25 mouse cellular contexts compared by ENCODE assay signal in the genomic region with DNA sequence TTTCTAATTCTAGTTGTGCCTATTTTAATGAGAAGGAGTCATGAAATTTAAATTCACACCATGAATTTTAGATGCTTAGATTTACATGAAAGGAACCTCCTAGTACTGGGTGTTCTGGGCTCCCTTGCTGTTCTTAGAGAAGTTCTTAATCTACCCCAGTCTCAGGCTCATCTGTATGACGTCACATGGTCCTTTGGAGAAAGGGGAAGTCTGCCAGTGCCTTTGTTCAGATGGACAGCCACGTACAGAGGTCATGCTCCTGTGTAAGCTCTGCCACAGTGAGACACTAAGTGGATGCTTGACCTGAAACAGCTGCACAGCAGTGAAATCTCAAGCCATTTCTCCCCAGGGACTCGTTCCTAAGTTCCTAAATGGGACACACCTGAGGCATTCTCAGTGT. TPM values are rescaled to one million over a fixed set of nuclear protein-coding genes. Genes with fewer than 3 reads are reported as not detected.
DNase-seq lines count a peak whose midpoint lies in the region; ATAC-seq and TF ChIP-seq lines count a peak whose summit lies in the region.
"Had no signal": no experiment of that assay in that cellular context is flagged by ENCODE, and none has a peak within 500 bp of the region (broad histone marks: within the 10 kb centered on the region; RNA-seq: fewer than 3 reads in every experiment).

No protein-coding gene starts in this region.

- DNase-seq in lung, postnatal 0 days (ENCODE audit: low spot score), result peak; percentile 17
- DNase-seq in lung, postnatal 10 days, result no peak
- DNase-seq in G1E (ENCODE audit: low spot score), result peak; percentile 13
- peak; percentile 46 for DNase-seq in splenic B cell, adult 2 months (ENCODE audit: low read depth, low spot score)
- no peak for DNase-seq in right cerebral cortex, postnatal 36 days (ENCODE audit: low spot score in 2 of 2)
- DNase-seq: adrenal gland, adult 2 months; cerebellum, adult 9-11 months; heart, postnatal 14 days; kidney, adult 9 months; kidney, postnatal 4 days; layer of hippocampus, postnatal 36 days; left cerebral cortex, postnatal 4 days; liver; right cerebral cortex, postnatal 4 days; thymus, postnatal 14 days had no signal

- no peak overlapping the region for H3K9ac ChIP-seq in lung, postnatal 0 days (replicated peaks; ENCODE audit: low read depth)
- H3K9ac ChIP-seq in hindbrain, embryonic 16.5 days (ENCODE audit: low read depth, low read length), result no peak overlapping the region
- H3K9ac ChIP-seq: heart, embryonic 12.5 days; hindbrain, embryonic 14.5 days; intestine, embryonic 15.5 days had no signal

- H3K4me1 ChIP-seq in lung, postnatal 0 days (ENCODE audit: insufficient read depth, low read depth, low read length), result no peaks in the 10 kb centered on the region
- H3K4me1 ChIP-seq in G1E (ENCODE audit: insufficient read depth, low read depth, low read length), result peaks cover 16% of the 10 kb centered on the region
- H3K4me1 ChIP-seq in hindbrain, embryonic 16.5 days (ENCODE audit: control insufficient read depth, insufficient read depth, low read depth, low read length), result no peaks in the 10 kb centered on the region
- H3K4me1 ChIP-seq: embryonic facial prominence, embryonic 10.5 days; intestine, embryonic 15.5 days had no signal

- TF ChIP-seq CTCF in lung, postnatal 0 days (IDR thresholded peaks at IDR 0.05), result no peak
- no peak for TF ChIP-seq CTCF in G1E (IDR thresholded peaks at IDR 0.05; ENCODE audit: low read depth, low read length)

- no peak for ATAC-seq in lung, postnatal 0 days
- ATAC-seq in G1E (ENCODE audit: extremely low read depth, insufficient number of reproducible peaks, low FRiP score, poor library complexity, severe bottlenecking), result peak; percentile 85
- ATAC-seq in common myeloid progenitor, adult 5-6 weeks (replicated peaks; ENCODE audit: low read depth, poor library complexity, severe bottlenecking), result peak; percentile 95
- no peak for ATAC-seq in hindbrain, embryonic 16.5 days
- ATAC-seq: intestine, embryonic 15.5 days; midbrain, embryonic 16.5 days had no signal

- peaks cover 50% of the 10 kb centered on the region for H3K36me3 ChIP-seq in lung, postnatal 0 days (ENCODE audit: insufficient read depth, low read length)
- peaks cover 88% of the 10 kb centered on the region for H3K36me3 ChIP-seq in G1E (replicated peaks)
- H3K36me3 ChIP-seq in splenic B cell, adult 2 months (ENCODE audit: control insufficient read depth, insufficient read depth, low read length, poor library complexity, severe bottlenecking), result peaks cover 18% of the 10 kb centered on the region
- H3K36me3 ChIP-seq in hindbrain, embryonic 16.5 days (ENCODE audit: control insufficient read depth, insufficient read depth, low read length), result peaks cover 31% of the 10 kb centered on the region

- no peak overlapping the region for H3K27ac ChIP-seq in lung, postnatal 0 days (ENCODE audit: low read length)
- H3K27ac ChIP-seq in hindbrain, embryonic 16.5 days (ENCODE audit: low read depth, low read length), result no peak overlapping the region
- H3K27ac ChIP-seq: embryonic facial prominence, embryonic 10.5 days; hindbrain, embryonic 14.5 days; intestine, embryonic 15.5 days had no signal

- H3K4me3 ChIP-seq in lung, postnatal 0 days (ENCODE audit: low read depth, low read length), result no peak overlapping the region
- no peak overlapping the region for H3K4me3 ChIP-seq in G1E (ENCODE audit: low read depth, low read length)
- no peak overlapping the region for H3K4me3 ChIP-seq in hindbrain, embryonic 16.5 days (ENCODE audit: low read length)
- H3K4me3 ChIP-seq: embryonic facial prominence, embryonic 10.5 days; heart, embryonic 12.5 days; intestine, embryonic 15.5 days; megakaryocyte, embryonic 14.5 days had no signal

- no peaks in the 10 kb centered on the region for H3K27me3 ChIP-seq in lung, postnatal 0 days (replicated peaks; ENCODE audit: insufficient read depth, low read length)
- H3K27me3 ChIP-seq in G1E (ENCODE audit: insufficient read depth, low read length), result no peaks in the 10 kb centered on the region
- no peaks in the 10 kb centered on the region for H3K27me3 ChIP-seq in splenic B cell, adult 2 months (ENCODE audit: control insufficient read depth, insufficient read depth, low read length, poor library complexity, severe bottlenecking)
- H3K27me3 ChIP-seq in hindbrain, embryonic 16.5 days (replicated peaks; ENCODE audit: control insufficient read depth, insufficient read depth, low read length), result no peaks in the 10 kb centered on the region
- H3K27me3 ChIP-seq: heart, embryonic 12.5 days; intestine, embryonic 15.5 days; megakaryocyte, embryonic 14.5 days had no signal

- no peaks in the 10 kb centered on the region for H3K9me3 ChIP-seq in lung, postnatal 0 days (ENCODE audit: low read length)
- H3K9me3 ChIP-seq in G1E (replicated peaks), result no peaks in the 10 kb centered on the region
- H3K9me3 ChIP-seq in hindbrain, embryonic 16.5 days (ENCODE audit: control insufficient read depth, low read length), result no peaks in the 10 kb centered on the region
- H3K9me3 ChIP-seq: embryonic facial prominence, embryonic 10.5 days; heart, embryonic 12.5 days; intestine, embryonic 15.5 days; megakaryocyte, embryonic 14.5 days had no signal

- TF ChIP-seq EP300 in lung, postnatal 0 days (IDR thresholded peaks at IDR 0.05), result no peak

- 64% methylated on average over 3 of the region's 3 CpGs for WGBS in lung, postnatal 0 days
- 54% methylated on average over 3 of the region's 3 CpGs for WGBS in hindbrain, embryonic 16.5 days

- H3K4me2 ChIP-seq in lung, postnatal 0 days (replicated peaks; ENCODE audit: low read depth, low read length), result no peak overlapping the region
- no peak overlapping the region for H3K4me2 ChIP-seq in hindbrain, embryonic 16.5 days (ENCODE audit: low read length)
- H3K4me2 ChIP-seq: heart, embryonic 12.5 days; hindbrain, embryonic 14.5 days; intestine, embryonic 15.5 days had no signal

RNA-seq across cellular contexts. Expression of a gene that starts 4.8 kb away (rescaled TPM):
- not detected in 2 replicates for polyA plus RNA-seq in lung, postnatal 0 days (2015; fragmentation: Nextera tagmentation; extraction: Ambion mirVana)
- total RNA-seq in G1E (2014; fragmentation: Nextera tagmentation), result not detected in 2 replicates
- total RNA-seq in G1E (2017), result not detected in 2 replicates
- not detected in 2 replicates for polyA plus RNA-seq in G1E (2012)
- 1.1 TPM in 1 of 2 replicates, not detected in the other for total RNA-seq in common myeloid progenitor, adult 5-6 weeks (2017)
- 0.43 TPM in 1 of 2 replicates, not detected in the other for polyA plus RNA-seq in hindbrain, embryonic 16.5 days (2015; fragmentation: Nextera tagmentation; extraction: Ambion mirVana)
- total RNA-seq: adrenal gland, adult 2 months; gastrocnemius, adult 18-20 months; heart, postnatal 14 days; layer of hippocampus, postnatal 36 days; left cerebral cortex, postnatal 4 days had no signal
- polyA plus RNA-seq: adrenal gland, adult 2 months; embryonic facial prominence, embryonic 10.5 days; gonadal fat pad, adult 2 months; hindbrain, embryonic 14.5 days; intestine, embryonic 15.5 days had no signal

RNA-seq across cellular contexts. Expression of a gene that starts 16.2 kb away (rescaled TPM):
- polyA plus RNA-seq in lung, postnatal 0 days (2015; fragmentation: Nextera tagmentation; extraction: Ambion mirVana), result 37.1 and 39.0 TPM in 2 replicates
- 207 and 225 TPM in 2 replicates for total RNA-seq in G1E (2014; fragmentation: Nextera tagmentation)
- 255 and 274 TPM in 2 replicates for total RNA-seq in G1E (2017)
- polyA plus RNA-seq in G1E (2012), result 49.4 and 57.9 TPM in 2 replicates
- total RNA-seq in common myeloid progenitor, adult 5-6 weeks (2017), result 207 and 282 TPM in 2 replicates
- 69.9 and 71.6 TPM in 2 replicates for polyA plus RNA-seq in hindbrain, embryonic 16.5 days (2015; fragmentation: Nextera tagmentation; extraction: Ambion mirVana)

RNA-seq across cellular contexts. Expression of a gene that starts 16.4 kb away (rescaled TPM):
- 53.5 and 65.8 TPM in 2 replicates for polyA plus RNA-seq in lung, postnatal 0 days (2015; fragmentation: Nextera tagmentation; extraction: Ambion mirVana)
- 26.1 and 33.9 TPM in 2 replicates for total RNA-seq in G1E (2014; fragmentation: Nextera tagmentation)
- 20.3 and 22.5 TPM in 2 replicates for total RNA-seq in G1E (2017)
- polyA plus RNA-seq in G1E (2012), result 1.7 and 1.8 TPM in 2 replicates
- 35.1 and 40.8 TPM in 2 replicates for total RNA-seq in common myeloid progenitor, adult 5-6 weeks (2017)
- polyA plus RNA-seq in hindbrain, embryonic 16.5 days (2015; fragmentation: Nextera tagmentation; extraction: Ambion mirVana), result 46.2 and 47.9 TPM in 2 replicates

RNA-seq across cellular contexts. Expression of a gene that starts 26.3 kb away (rescaled TPM):
- polyA plus RNA-seq in lung, postnatal 0 days (2015; fragmentation: Nextera tagmentation; extraction: Ambion mirVana), result 50.6 and 54.3 TPM in 2 replicates
- total RNA-seq in G1E (2014; fragmentation: Nextera tagmentation) (213 and 256 TPM in 2 replicates), G1E (2017) (72.5 and 82.0 TPM in 2 replicates)
- 5.1 and 7.8 TPM in 2 replicates for polyA plus RNA-seq in G1E (2012)
- 75.1 and 91.2 TPM in 2 replicates for total RNA-seq in common myeloid progenitor, adult 5-6 weeks (2017)
- polyA plus RNA-seq in hindbrain, embryonic 16.5 days (2015; fragmentation: Nextera tagmentation; extraction: Ambion mirVana), result 70.6 and 87.8 TPM in 2 replicates

RNA-seq across cellular contexts. Expression of a gene that starts 36.4 kb away (rescaled TPM):
- 1.4 and 1.7 TPM in 2 replicates for polyA plus RNA-seq in lung, postnatal 0 days (2015; fragmentation: Nextera tagmentation; extraction: Ambion mirVana)
- total RNA-seq in G1E (2014; fragmentation: Nextera tagmentation) (not detected in 2 replicates), G1E (2017) (0.05 TPM in 1 of 2 replicates, not detected in the other)
- not detected in 2 replicates for polyA plus RNA-seq in G1E (2012)
- not detected in 2 replicates for total RNA-seq in common myeloid progenitor, adult 5-6 weeks (2017)
- polyA plus RNA-seq in hindbrain, embryonic 16.5 days (2015; fragmentation: Nextera tagmentation; extraction: Ambion mirVana), result 0.57 and 0.90 TPM in 2 replicates

Comparison
In these comparisons a context has a peak if more than half of its experiments do, and no peak if none do; other contexts are left out.
1. DNase-seq: peak in lung, postnatal 0 days (single experiment), G1E (single experiment) and splenic B cell, adult 2 months (single experiment); none in lung, postnatal 10 days (single experiment) and right cerebral cortex, postnatal 36 days (0 of 2).
2. ATAC-seq: peak in G1E (single experiment) and common myeloid progenitor, adult 5-6 weeks (single experiment); none in lung, postnatal 0 days (single experiment) and hindbrain, embryonic 16.5 days (single experiment).
3. RNA of a gene that starts 16.4 kb away (polyA plus RNA-seq): 53.5 to 65.8 TPM in lung, postnatal 0 days and 46.2 to 47.9 TPM in hindbrain, embryonic 16.5 days; 1.7 to 1.8 TPM in G1E; every median in the first group is over 10 times any median in the second.